Mouse (Mus musculus): ENCODE results near the gene Dvl1. TPM values are rescaled to one million over a fixed set of nuclear protein-coding genes. Genes with fewer than 3 reads are reported as not detected.

Dvl1 gene
- polyA plus RNA-seq, 1 experiment: 98.5 TPM

GRCm38 (mm10) chr4:155831831-155832230, 15.4 kb upstream of the Dvl1 start:
- DNase-seq (ENCODE audit: low read depth in 1 of 2, low spot score in 2 of 2): no peak
- Histone ChIP-seq H3K27me3 (ENCODE audit: control insufficient read depth, insufficient read depth, low read length) (no peaks in the 10 kb centered on the region), H3K27ac (ENCODE audit: insufficient read depth, low read length) (peak overlapping the region; percentile 86), H3K4me3 (ENCODE audit: extremely low read depth, insufficient read depth, insufficient read length) (peak overlapping the region; percentile 91), H3K4me1 (ENCODE audit: control insufficient read depth, insufficient read depth, insufficient read length) (peaks cover 9% of the 10 kb centered on the region; the same call in 1 of the 2 replicates), H3K36me3 (ENCODE audit: control insufficient read depth, insufficient read depth, low read length) (no peaks in the 10 kb centered on the region)
- WGBS: under 1% methylated on average over 25 of the region's 25 CpGs
- no peak for TF ChIP-seq POLR2A (IDR thresholded peaks at IDR 0.05; ENCODE audit: low read depth, low read length)
- no peak for TF ChIP-seq CTCF (IDR thresholded peaks at IDR 0.05; ENCODE audit: extremely low read depth, insufficient read depth, insufficient read length, insufficient replicate concordance)

GRCm38 (mm10) chr4:155832321-155832720, 14.9 kb upstream of the Dvl1 start:
- TF ChIP-seq CTCF (IDR thresholded peaks at IDR 0.05; ENCODE audit: extremely low read depth, insufficient read depth, insufficient read length, insufficient replicate concordance): no peak
- TF ChIP-seq POLR2A (IDR thresholded peaks at IDR 0.05; ENCODE audit: low read depth, low read length): no peak
- Histone ChIP-seq H3K36me3 (ENCODE audit: control insufficient read depth, insufficient read depth, low read length) (no peaks in the 10 kb centered on the region), H3K4me1 (ENCODE audit: control insufficient read depth, insufficient read depth, insufficient read length) (peaks cover 9% of the 10 kb centered on the region; the same call in 1 of the 2 replicates), H3K27me3 (ENCODE audit: control insufficient read depth, insufficient read depth, low read length) (no peaks in the 10 kb centered on the region), H3K4me3 (ENCODE audit: extremely low read depth, insufficient read depth, insufficient read length) (peak overlapping the region; percentile 91), H3K27ac (ENCODE audit: insufficient read depth, low read length) (peak overlapping the region; percentile 86; the same call in 1 of the 2 replicates)
- 56% methylated on average over 10 of the region's 10 CpGs for WGBS
- no peak for DNase-seq (ENCODE audit: low read depth in 1 of 2, low spot score in 2 of 2)

GRCm38 (mm10) chr4:155833234-155833633, 14.0 kb upstream of the Dvl1 start:
- no peak for TF ChIP-seq POLR2A (IDR thresholded peaks at IDR 0.05; ENCODE audit: low read depth, low read length)
- Histone ChIP-seq H3K4me3 (ENCODE audit: extremely low read depth, insufficient read depth, insufficient read length) (no peak overlapping the region), H3K27me3 (ENCODE audit: control insufficient read depth, insufficient read depth, low read length) (no peaks in the 10 kb centered on the region), H3K27ac (ENCODE audit: insufficient read depth, low read length) (no peak overlapping the region), H3K4me1 (ENCODE audit: control insufficient read depth, insufficient read depth, insufficient read length) (peaks cover 9% of the 10 kb centered on the region; the same call in 1 of the 2 replicates), H3K36me3 (ENCODE audit: control insufficient read depth, insufficient read depth, low read length) (no peaks in the 10 kb centered on the region)
- 82% methylated on average over 4 of the region's 4 CpGs for WGBS
- no peak for DNase-seq (ENCODE audit: low read depth in 1 of 2, low spot score in 2 of 2)

GRCm38 (mm10) chr4:155833836-155834235, 13.4 kb upstream of the Dvl1 start:
- WGBS: 43% methylated on average over 2 of the region's 2 CpGs
- Histone ChIP-seq H3K27ac (ENCODE audit: insufficient read depth, low read length) (peak overlapping the region; percentile 23; the same call in 1 of the 2 replicates), H3K36me3 (ENCODE audit: control insufficient read depth, insufficient read depth, low read length) (no peaks in the 10 kb centered on the region), H3K4me3 (ENCODE audit: extremely low read depth, insufficient read depth, insufficient read length) (no peak overlapping the region), H3K4me1 (ENCODE audit: control insufficient read depth, insufficient read depth, insufficient read length) (peaks cover 9% of the 10 kb centered on the region; the same call in 1 of the 2 replicates), H3K27me3 (ENCODE audit: control insufficient read depth, insufficient read depth, low read length) (no peaks in the 10 kb centered on the region)
- DNase-seq (ENCODE audit: low read depth in 1 of 2, low spot score in 2 of 2): peak; percentile 34 to 58
- TF ChIP-seq POLR2A (IDR thresholded peaks at IDR 0.05; ENCODE audit: low read depth, low read length): no peak
- TF ChIP-seq CTCF (IDR thresholded peaks at IDR 0.05; ENCODE audit: extremely low read depth, insufficient read depth, insufficient read length, insufficient replicate concordance): no peak; the same call in 1 of the 2 replicates

- no peak for DNase-seq (ENCODE audit: low read depth in 1 of 2, low spot score in 2 of 2)
- TF ChIP-seq CTCF (IDR thresholded peaks at IDR 0.05; ENCODE audit: extremely low read depth, insufficient read depth, insufficient read length, insufficient replicate concordance): no peak
- no peak for TF ChIP-seq POLR2A (IDR thresholded peaks at IDR 0.05; ENCODE audit: low read depth, low read length)
- 31% methylated on average over 11 of the region's 11 CpGs for WGBS
- Histone ChIP-seq H3K4me1 (ENCODE audit: control insufficient read depth, insufficient read depth, insufficient read length) (peaks cover 14% of the 10 kb centered on the region; the same call in 1 of the 2 replicates), H3K36me3 (ENCODE audit: control insufficient read depth, insufficient read depth, low read length) (no peaks in the 10 kb centered on the region), H3K27me3 (ENCODE audit: control insufficient read depth, insufficient read depth, low read length) (no peaks in the 10 kb centered on the region), H3K27ac (ENCODE audit: insufficient read depth, low read length) (peak overlapping the region; percentile 28; the same call in 1 of the 2 replicates), H3K4me3 (ENCODE audit: extremely low read depth, insufficient read depth, insufficient read length) (no peak overlapping the region)
These were observed 9.7 kb upstream of the Dvl1 start for GRCm38 (mm10) chr4:155837404-155838010.

- Histone ChIP-seq H3K27me3 (ENCODE audit: control insufficient read depth, insufficient read depth, low read length) (no peaks in the 10 kb centered on the region), H3K27ac (ENCODE audit: insufficient read depth, low read length) (peak overlapping the region; percentile 28), H3K4me1 (ENCODE audit: control insufficient read depth, insufficient read depth, insufficient read length) (peaks cover 13% of the 10 kb centered on the region; the same call in 1 of the 2 replicates), H3K36me3 (ENCODE audit: control insufficient read depth, insufficient read depth, low read length) (no peaks in the 10 kb centered on the region), H3K4me3 (ENCODE audit: extremely low read depth, insufficient read depth, insufficient read length) (no peak overlapping the region)
- DNase-seq (ENCODE audit: low read depth in 1 of 2, low spot score in 2 of 2): no peak
- WGBS: 71% methylated on average over 8 of the region's 8 CpGs
- TF ChIP-seq POLR2A (IDR thresholded peaks at IDR 0.05; ENCODE audit: low read depth, low read length): no peak
- TF ChIP-seq CTCF (IDR thresholded peaks at IDR 0.05; ENCODE audit: extremely low read depth, insufficient read depth, insufficient read length, insufficient replicate concordance): no peak
These were observed 8.7 kb upstream of the Dvl1 start for GRCm38 (mm10) chr4:155838187-155839153.

Measured in spleen, adult 2 months (tissue).